Mouse (Mus musculus) ZHBTc4 (cell line): ENCODE results near the gene Rhob.
"Not testable (repeated sequence)": the region's sequence is repeated elsewhere in the genome, so short reads cannot be mapped to it uniquely, and the experiment has no call there.

ENCODE experiments used
- DNase-seq: peaks from one replicate; pipeline ENCODE4 v3.0.0-alpha.2; 2011; ENCODE audit warnings: low read depth, low spot score

Gene Rhob

DNA sequence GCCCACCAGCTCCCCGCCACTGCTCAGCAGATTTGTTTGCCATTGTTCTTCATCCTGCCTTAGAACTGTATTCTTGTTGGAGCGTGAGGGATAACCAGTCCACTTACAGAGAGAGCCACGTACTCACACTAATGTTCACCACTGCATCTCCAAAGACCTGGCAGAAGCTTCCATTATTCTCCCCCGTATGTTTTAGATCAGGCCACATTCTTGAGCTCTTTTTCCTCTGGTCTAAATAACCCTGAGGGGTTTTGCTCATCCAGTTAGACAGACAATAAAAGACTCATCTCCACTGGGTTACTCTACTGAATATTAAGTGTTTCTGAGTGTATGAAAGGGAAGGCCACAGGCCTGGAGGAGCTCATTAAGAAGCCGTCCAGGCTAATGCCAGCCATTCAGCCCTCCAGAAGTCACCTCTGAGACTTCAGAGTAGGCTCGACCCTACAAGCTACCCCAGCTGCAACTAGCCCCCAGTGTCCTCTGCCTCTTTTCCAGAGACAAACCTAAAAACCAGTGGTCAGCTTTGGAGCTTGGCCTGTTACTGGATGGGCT, 24.9 kb downstream of the Rhob start:
- no peak for DNase-seq

DNA sequence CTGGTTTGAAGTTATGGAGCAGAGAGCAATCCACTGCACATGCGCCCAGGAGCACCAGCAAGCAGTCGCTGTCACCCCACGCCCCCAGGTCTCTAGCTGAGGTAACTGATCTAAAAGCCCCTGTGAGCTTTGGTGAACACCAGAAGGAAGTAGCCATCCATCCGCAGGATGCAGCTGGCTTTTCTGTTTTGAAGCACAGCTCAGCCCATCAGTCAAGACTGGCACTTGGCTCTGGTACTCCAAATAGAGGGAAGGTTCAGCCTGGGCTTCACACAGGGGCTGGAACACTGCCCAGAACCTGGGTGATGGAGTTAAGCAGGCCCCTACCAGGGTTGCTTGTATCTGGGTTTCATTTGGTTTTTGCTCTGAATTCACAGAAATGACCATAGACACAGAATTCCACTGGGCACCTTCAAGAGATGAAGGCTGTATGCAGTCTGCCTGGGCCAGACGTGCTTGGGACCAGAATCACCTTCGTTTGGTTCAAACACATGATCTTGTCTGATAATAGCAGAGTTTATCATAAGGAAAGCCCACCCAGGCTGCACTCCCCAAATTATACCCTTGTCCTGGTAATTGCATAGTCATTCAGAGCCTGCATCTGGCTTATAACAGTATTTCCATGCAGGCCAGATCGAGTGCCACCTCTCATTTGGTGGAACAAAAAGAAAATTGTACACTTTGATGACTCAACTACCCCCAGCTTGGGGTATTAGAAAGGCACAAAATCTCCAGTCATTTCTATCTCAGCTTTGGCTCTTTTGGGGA, 27.0 kb downstream of the Rhob start:
- DNase-seq, result no peak

DNA sequence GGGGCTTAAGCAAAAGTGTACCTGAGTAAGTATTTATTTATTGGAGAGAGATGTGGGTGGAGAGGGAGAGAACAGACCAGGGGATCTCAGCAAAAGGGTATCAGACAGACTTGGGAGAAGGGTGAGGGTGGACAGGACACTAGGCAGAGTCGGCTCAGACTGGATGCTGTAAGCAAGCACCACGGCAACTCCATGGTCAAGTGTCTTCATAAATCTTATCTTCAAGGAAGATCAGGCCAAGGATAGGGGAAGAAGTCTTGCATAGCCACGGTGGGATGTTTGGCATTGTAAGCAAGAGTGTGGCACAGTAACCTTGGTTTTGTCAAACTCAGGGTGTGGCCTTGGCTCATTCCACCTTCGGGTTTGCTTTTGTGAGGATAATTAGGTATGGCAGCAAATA, 27.8 kb downstream of the Rhob start:
- no peak for DNase-seq

DNA sequence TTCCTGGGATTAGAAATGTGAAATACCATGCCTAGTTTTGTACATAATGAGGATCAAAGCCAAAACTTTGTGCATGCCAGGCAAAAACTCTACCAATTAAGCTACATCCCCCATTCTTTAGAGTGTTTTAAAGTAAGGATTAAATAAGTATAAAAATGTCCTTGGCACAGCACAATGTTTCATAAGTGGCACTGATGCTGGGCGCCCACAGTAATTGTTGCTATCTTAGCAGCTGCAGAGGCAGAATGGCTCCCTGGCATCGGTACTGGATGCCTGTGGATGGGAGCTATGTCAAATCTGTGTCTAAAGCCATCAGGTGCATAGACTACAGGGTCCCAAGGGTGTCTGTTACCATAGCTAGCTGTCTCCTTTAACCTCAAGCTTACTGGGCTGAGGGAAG, 28.8 kb downstream of the Rhob start:
- DNase-seq, result no peak

DNA sequence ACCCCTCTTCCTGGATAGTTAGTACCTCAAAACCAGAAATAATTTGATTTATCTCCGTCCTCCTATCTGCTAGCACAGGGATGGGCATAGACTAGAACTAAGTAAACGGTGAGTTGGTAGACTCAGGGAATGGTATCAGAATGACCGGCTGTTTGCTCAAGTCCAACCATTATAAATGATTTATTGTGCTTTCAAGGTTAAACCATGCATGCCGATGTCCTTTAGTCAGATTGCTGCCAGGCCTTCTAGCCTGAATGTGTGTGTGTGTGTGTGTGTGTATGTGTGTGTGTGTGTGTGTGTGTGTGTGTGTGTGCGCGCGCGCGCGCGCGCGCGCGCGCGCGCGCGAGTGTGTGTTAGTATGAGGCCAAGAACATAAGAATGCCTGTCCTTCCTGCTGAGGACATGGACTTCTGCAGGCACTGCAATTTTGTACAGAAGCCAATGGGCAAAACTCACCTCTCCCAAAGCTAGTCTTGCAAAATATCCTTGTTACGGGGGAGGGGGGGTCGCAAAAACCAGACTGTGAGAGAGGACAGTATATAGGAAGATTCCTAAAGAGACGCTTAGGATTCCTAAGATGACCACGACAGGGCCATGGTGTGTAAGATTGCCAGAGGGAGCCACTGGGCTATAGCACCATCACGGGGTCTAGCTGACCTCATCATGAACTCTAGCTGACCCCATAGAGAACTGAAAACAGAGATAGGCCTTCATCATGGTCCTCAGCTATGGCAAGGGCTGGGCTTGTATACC, 29.9 kb downstream of the Rhob start:
- no peak for DNase-seq

DNA sequence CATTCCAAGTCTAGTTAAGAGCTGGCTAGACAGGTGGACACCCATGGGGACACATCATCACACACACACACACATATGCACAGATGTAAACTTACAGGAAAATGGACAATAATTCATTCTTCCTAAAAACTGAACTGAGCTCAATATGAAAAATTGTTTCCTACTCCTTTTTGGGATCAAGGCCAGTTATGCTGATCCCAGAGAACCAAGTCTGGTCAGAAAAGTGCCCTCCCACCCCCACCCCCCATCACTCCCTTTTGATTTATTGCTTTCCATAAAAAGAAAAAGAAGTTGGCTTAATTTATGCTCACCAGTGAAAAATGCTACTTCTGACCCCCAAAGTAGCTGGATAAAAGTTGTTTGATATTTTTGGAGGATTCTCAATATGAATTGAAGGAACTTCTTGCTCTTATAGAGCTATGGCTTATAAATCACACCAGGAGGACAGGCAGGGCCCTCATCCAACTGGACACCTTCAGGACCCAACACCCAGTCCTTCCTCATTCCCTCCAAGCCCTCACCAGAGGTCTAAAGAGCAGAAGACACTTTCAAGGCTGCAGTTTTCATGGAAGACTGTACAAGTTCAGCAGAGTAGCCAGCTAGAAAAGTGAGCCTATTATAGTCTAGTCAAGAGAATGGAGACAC, 31.5 kb downstream of the Rhob start:
- no peak for DNase-seq

DNA sequence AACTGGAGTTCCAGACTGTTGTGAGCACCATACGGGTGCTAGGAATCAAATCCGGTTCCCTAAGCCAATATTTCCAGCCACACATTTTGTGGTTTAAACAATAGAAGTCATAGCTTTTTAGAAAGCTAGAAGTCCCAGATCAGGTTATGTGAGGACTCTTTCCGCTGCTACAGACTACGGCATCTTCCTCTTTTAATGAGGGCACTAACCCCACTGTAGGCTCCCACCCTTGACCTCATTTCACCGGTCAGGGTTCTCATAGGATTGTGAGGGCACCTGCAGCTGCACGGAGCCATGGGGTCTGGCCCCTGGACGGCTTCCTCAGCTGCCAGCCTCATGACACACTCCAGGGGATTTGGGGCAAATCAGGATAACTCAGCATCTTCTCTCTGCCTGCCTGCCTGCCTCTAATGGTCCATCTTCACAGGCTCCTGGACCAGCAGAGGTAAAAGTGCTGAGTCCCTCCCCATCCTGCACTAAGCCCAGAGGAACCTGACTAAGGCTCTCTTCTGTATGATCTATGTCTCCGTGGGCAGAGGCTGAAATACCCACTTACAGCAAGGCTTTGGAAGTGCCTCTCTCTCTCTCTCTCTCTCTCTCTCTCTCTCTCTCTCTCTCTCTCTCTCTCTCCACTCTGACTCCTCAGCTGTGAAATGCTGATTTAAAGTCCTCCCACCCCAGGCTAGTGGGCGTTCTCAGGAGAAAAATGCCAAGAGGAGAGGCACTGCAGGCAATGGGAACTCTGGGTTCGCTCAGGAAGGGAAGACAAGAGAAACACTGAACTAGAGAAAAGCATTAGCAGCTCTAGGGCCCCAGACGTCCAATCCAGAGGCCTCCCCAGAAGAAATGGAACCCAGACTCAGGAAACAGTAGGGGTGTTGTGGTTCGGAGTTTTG, 32.5 kb downstream of the Rhob start:
- DNase-seq, result no peak

DNA sequence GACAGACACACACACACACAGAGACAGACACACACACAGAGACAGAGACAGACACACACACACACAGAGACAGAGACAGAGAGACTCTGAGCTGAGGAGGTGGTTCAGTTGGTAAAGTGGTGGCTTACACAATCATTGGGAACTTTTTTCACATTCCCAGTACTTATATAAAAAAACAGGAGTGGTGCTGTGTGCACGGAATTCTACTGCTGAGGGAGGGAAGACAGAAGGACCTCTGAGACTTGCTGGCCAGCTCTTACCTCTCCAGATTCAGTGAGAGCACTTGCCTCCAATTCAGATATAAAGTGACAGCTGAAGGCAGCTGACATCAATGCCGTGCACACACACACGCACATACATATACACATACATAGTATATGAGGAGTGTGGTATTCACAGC, 34.1 kb downstream of the Rhob start:
- DNase-seq, result no peak

DNA sequence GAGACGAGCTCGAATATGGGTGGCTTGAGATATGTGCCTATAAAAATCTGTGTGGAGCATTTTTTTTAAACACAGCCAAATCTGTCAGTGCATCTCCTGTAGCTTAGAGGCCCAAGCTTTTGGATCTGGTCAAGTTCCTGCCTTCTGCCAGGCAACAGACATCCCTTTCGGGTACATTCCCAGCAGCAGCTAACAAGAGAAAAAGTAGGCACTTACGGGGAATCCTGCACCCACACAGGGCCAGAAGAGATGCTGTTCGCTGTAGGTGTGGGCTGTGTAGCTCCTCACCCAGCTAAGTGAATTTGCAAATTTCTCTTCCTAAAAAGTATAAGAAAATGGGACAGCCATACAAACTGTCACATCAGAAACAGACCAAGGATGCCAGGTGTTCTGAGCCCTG, 34.8 kb downstream of the Rhob start:
- no peak for DNase-seq

DNA sequence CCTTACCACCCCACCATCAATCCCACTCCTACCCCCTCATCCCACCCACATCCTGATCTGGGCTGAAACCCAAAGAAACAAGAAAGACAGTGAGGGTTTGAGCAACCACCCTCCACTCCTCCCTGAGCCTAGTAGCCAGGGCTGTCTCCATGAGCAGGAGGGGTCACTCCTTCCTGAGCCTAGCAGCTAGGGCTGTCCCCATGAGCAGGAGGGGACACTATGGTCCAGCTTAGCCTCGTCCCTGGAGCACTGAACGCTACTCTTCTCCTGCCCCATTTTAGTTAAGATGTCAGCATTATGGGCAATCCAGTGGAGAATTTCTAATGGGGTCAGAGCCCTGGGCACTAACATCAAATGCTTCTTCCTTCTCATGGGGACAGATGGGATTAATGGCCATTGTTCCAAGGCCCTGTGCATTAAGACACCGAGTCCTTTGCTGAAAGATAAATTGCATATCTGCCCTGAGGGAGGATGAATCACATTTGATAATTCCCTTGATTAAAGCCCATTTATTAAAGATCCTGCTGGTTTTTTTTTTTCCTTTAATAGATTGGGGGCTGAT, 36.1 kb downstream of the Rhob start:
- DNase-seq, result no peak

DNA sequence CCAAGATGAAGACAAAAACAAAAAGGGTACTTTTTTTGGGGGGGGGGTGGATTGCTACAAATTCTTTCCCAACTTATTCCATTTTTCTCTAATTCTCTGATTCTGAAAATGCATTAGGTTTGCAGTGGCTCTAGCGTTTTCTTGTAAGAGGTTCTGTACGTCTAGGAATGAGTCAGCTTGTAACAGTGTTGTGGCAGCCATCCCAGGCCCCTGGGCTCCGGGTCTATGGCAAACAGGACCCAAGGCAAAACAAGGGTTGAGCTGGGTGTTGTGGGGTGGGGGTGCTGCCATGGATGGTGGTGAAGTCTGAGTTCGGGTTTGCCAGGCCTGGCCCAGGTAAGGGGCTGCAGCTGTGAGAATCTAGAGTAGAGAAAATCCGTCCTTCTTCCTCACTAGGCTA, 37.3 kb downstream of the Rhob start:
- DNase-seq, result no peak

DNA sequence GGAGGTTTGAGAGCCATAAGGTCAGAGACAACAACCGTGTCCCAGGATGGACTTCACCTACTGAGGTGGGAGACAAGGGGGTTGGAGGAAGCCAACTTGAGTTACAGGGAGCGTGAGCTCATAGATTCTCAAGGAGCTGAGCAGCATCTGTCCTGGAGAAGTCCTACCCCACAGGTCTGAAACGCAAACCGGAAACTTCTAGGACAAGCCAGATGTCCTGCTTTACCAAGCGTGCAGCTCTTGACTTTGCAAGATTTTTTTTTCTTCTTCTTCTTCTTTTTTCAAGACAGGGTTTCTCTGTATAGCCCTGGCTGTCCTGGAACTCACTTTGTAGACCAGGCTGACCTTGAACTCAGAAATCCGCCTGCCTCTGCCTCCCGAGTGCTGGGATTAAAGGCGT, 38.2 kb downstream of the Rhob start:
- DNase-seq, result not testable (repeated sequence)

DNA sequence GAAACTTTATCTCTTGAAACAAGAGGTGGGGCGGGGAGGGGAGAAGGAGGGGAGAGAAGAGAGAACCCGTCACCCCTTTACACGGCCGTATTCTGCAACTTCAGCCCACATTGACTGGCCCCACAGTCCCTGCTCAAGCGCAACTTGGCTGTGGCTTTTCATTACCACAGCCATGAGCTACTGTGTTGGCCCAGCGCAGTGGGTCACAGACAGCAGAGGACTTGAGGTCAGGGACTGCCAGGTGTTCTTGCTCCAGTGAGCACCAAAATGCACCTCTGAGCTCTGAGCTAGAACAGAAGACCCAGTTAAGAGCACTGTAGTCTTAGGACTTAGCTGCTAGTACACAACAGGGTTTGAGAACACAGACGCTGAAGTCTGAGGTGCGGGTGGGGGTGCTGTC, 41.4 kb downstream of the Rhob start:
- no peak for DNase-seq

DNA sequence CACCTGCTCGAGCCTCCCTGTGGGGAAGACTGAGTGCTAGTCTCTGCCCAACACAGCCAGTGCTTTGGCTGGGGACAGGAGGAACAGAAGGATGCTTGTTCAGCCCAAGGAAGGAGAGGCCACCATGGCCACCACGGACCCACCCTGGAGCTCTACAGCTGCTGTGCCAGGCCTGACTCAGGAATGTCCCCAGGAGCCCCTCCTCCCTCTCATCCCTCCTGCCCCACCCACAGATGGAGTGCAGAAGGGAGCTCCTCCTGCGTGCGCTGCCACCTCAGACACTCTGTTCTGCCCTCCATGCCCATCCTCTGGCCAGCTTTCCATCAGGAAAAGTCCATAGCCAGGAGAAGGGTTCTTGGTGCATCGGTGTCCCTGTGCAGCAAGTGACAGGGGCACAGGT, 42.8 kb downstream of the Rhob start:
- DNase-seq, result no peak

DNA sequence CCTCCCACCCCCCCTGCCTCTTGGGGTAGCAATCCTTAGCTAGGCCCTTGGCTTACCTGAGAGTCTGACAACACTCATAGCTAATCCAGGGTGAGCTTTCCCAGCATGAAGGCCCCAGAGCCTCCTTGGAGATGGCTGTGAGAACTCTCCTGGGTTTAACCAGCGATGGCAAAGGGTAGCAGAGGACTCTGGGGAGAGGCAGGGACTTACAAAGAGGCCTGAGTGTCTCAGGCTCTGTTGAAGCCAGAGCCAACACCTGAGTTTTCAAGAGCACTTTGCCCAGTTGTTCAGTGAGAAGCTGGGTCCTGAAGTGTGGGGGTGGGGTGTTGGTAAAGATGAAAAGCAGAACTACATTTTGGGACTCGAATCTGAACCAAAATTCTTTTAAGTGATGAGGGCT, 44.8 kb downstream of the Rhob start:
- DNase-seq, result no peak

DNA sequence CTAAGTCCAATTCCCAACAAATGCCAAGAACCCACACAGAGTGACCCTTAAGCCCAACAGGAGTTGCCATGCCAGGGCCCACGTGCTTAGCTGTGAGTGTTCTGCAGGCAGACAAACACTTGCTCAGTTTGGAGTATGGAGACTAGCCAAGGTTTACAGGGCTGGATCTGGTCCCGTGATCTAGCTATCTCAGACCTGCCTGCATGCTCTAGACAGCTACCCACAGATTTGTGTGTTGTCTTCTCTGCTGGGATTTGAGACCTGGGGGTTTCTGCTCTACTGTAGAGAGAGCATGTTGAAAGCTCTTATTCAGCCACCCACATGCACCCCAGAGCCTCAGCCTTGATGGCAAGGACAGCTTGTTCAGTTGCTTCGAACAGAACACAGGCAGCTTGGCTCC, 45.3 kb downstream of the Rhob start:
- DNase-seq, result no peak

DNA sequence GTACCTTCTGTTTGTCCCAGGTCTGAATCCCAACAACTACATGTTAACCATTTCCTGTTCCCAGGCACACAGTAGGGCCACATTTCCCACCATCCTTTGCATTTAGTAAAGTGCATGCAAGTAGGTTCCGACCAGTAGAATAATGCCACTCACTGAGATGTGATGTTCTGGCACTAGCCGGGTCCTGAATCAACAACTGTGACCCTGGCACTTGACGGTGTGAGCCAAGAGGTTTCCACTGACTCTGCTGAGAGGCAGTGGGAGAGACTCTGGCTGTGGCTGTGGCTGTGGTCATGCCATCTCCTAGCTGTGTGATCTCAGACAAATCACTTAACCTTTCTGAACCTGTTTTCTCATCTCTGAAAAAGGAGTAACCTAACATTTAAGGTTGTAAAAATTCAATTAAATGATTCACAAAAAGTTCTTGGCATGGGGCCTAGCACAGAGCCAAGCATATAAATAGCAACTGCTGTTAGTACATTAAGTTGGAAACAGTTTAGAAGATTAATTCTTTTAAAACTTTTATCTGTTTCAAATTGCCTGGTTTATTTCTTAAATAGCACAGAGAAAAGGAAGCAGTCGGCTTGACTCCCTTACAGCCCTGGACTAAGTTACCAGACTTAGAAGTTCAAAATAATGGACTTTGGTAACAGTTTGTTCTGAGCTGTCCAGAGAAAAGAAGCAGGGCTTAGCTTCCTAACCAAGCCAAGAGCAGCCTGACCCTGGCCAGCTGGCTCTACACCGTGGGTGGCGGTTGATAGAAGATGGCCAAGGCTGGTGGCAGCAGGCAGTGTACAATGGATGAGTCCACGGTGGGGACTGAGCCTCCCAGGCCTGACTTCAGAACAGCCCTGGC, 46.8 kb downstream of the Rhob start:
- DNase-seq, result no peak

DNA sequence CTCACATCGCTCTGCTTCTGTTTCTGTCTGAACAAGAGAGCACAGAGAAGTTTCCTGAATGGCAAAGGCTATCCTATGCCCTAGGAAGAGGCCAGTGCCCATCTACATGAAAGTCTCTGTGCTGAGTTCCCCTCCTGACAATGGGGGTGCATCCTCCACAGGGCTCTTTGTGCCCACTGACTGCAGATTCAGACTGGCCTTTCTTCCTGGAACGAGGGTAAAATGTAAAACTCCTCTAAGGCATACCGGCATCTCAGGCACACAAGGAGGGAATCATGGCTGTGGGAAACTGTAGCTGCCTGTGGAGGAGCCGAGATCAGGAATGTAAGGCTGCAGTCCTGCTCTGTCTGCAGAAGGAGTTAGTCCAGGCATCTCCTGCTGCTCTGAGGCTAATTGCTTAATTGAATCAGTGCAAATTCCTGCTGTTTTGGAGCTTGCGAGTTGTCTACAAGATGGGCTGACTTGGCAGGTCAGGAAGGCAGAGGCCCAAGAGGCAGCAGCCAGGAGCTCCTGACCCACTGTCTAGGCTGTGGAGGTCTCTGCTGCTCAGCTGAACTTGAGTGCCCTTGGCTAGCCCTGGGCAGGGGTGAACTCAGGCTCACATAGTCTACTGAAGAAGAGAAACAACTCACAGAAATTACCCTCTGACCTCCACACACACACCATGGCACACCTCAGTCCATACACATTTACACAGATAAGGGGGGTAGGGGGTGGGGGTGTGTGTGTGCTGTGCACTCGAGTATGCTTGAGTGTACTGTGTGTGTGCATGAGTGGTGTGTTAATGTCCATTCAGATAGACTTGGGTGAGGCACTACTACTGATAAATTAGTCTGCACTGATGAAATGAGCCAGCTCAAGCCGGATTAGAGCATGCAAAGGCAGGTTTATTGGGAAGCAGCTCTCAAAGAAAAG, 48.0 kb downstream of the Rhob start:
- DNase-seq, result no peak

DNA sequence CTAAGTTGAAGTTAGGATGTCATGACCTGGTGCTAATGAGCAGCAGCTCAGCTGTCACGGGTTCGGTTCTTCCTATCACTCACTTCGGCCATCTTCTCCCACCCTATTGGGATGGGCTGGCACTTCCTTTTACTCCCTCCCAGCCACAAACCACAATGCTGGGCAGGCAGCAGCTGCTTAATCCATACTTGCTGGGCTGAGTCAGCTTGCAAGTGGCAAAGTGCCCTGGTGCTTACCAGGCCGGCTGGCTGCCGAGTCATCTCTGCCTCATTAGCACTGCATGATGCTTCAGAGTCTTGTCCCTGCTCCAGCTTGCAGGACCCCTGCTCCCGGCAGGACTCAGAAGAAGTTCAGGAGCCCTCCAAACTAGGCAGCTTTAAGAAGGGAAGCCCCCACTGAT, 49.2 kb downstream of the Rhob start:
- DNase-seq, result no peak
